Mouse (Mus musculus) left cerebral cortex, adult 11 months (tissue): ENCODE data around the gene Sptb.

Experiments
- DNase-seq: peaks from one replicate; pipeline ENCODE4 v3.0.0; 2022; ENCODE audit warnings: low spot score

Sptb gene

GRCm38 (mm10) chr12:76710351-76711100, at the start of gene Sptb:
Sptb (minus strand) TSS chr12:76710547.
- DNase-seq: no peak

- peak; percentile 75 for DNase-seq
Observed at GRCm38 (mm10) chr12:76752652-76753318, 42.4 kb upstream of the Sptb start.

GRCm38 (mm10) chr12:76750866-76751459, 40.6 kb upstream of the Sptb start:
- DNase-seq: no peak

- no peak for DNase-seq
Observed at GRCm38 (mm10) chr12:76727955-76728354, 17.6 kb upstream of the Sptb start.

GRCm38 (mm10) chr12:76722026-76722425, 11.7 kb upstream of the Sptb start:
- no peak for DNase-seq

GRCm38 (mm10) chr12:76720572-76720971, 10.2 kb upstream of the Sptb start:
- no peak for DNase-seq

GRCm38 (mm10) chr12:76718384-76718783, 8.0 kb upstream of the Sptb start:
- no peak for DNase-seq

- peak; percentile 66 for DNase-seq
Observed at GRCm38 (mm10) chr12:76709795-76710350, 474 bp downstream of the Sptb start.

- no peak for DNase-seq
Observed at GRCm38 (mm10) chr12:76708956-76709794, 1.2 kb downstream of the Sptb start.

- DNase-seq: no peak
Observed at GRCm38 (mm10) chr12:76708181-76708580, 2.2 kb downstream of the Sptb start.

GRCm38 (mm10) chr12:76696380-76696935, 13.9 kb downstream of the Sptb start:
- DNase-seq: no peak

- no peak for DNase-seq
Observed at GRCm38 (mm10) chr12:76695773-76696172, 14.6 kb downstream of the Sptb start.

- no peak for DNase-seq
Observed at GRCm38 (mm10) chr12:76694801-76695505, 15.4 kb downstream of the Sptb start.

- DNase-seq: no peak
Observed at GRCm38 (mm10) chr12:76687498-76688200, 22.7 kb downstream of the Sptb start.

- DNase-seq: no peak
Observed at GRCm38 (mm10) chr12:76685647-76686046, 24.7 kb downstream of the Sptb start.

- no peak for DNase-seq
Observed at GRCm38 (mm10) chr12:76684493-76684892, 25.9 kb downstream of the Sptb start.

- DNase-seq: no peak
Observed at GRCm38 (mm10) chr12:76681937-76682336, 28.4 kb downstream of the Sptb start.

- DNase-seq: no peak
Observed at GRCm38 (mm10) chr12:76677068-76677467, 33.3 kb downstream of the Sptb start.

GRCm38 (mm10) chr12:76676477-76676876, 33.9 kb downstream of the Sptb start:
- DNase-seq: no peak

GRCm38 (mm10) chr12:76675364-76675763, 35.0 kb downstream of the Sptb start:
- no peak for DNase-seq
